Mouse (Mus musculus) stomach, embryonic 16.5 days (tissue): ENCODE results near the gene Phf21a. TPM values are rescaled to one million over a fixed set of nuclear protein-coding genes. Genes with fewer than 3 reads are reported as not detected.

Experiments used
- ATAC-seq: fragments of 200-750 bp; cut with Nextera tagmentation; 2 replicates; pipeline ENCODE4 v1.8.0; 2017; ENCODE audit warnings: moderate number of reproducible peaks, moderate TSS enrichment; ENCODE audit not compliant: insufficient read depth, low FRiP score
- H3K27ac ChIP-seq: fragments of 300-500 bp; sonication (generic); 2 replicates; pipeline ENCODE4 v1.5.1; 2014; ENCODE audit warnings: low read length
- H3K27me3 ChIP-seq: fragments of 300-500 bp; sonication (generic); 2 replicates; pipeline ENCODE4 v1.6.1; 2014; ENCODE audit warnings: low read length, control low read depth, mixed read lengths; ENCODE audit not compliant: control insufficient read depth, insufficient read depth
- H3K36me3 ChIP-seq: fragments of 300-500 bp; sonication (generic); 2 replicates; pipeline ENCODE4 v1.6.1; 2014; ENCODE audit warnings: low read length; ENCODE audit not compliant: control insufficient read depth, insufficient read depth
- H3K4me1 ChIP-seq: fragments of 300-500 bp; sonication (generic); 2 replicates; pipeline ENCODE4 v1.6.1; 2014; ENCODE audit warnings: low read length, control low read depth, mixed read lengths; ENCODE audit not compliant: control insufficient read depth, insufficient read depth
- H3K4me2 ChIP-seq: fragments of 300-500 bp; sonication (generic); 2 replicates; pipeline ENCODE4 v1.6.1; 2014; ENCODE audit warnings: low read depth, low read length, mixed read lengths
- H3K4me3 ChIP-seq: fragments of 300-500 bp; sonication (generic); replicated peaks from 2 replicates; pipeline ENCODE4 v1.5.1; 2014; ENCODE audit warnings: mild to moderate bottlenecking, low read length
- H3K9ac ChIP-seq: fragments of 300-500 bp; sonication (generic); 2 replicates; pipeline ENCODE4 v1.6.1; 2014; ENCODE audit warnings: low read length
- H3K9me3 ChIP-seq: fragments of 300-500 bp; sonication (generic); replicated peaks from 2 replicates; pipeline ENCODE4 v1.6.1; 2016; ENCODE audit warnings: low read length, control low read depth; ENCODE audit not compliant: control insufficient read depth
- WGBS: fragments of 180-500 bp; shearing (Covaris S2); extraction: QIAGEN DNeasy Blood & Tissue Kit; methylation state at CpG from one replicate; pipeline ENCODE4 v1.1.7; 2014; 5-methylcytosine and 5-hydroxymethylcytosine counted together
- polyA plus RNA-seq: library from polyadenylated mRNA; unstranded; fragments of >200 nt; fragmentation: Nextera tagmentation; extraction: Ambion mirVana; gene quantifications from 2 replicates; pipeline ENCODE4 v1.2.1, GENCODE M21; 2015

Gene Phf21a
- polyA plus RNA-seq, 1 experiment from 2014 or later, result 23.8 TPM

- H3K4me3 ChIP-seq, result no peak overlapping the region
- H3K4me2 ChIP-seq, result no peak overlapping the region
- 70% methylated on average over 10 of the region's 10 CpGs for WGBS
- no peaks in the 10 kb centered on the region for H3K9me3 ChIP-seq
- no peak overlapping the region for H3K9ac ChIP-seq
- no peak for ATAC-seq
- H3K27ac ChIP-seq, result no peak overlapping the region
- no peaks in the 10 kb centered on the region for H3K27me3 ChIP-seq
- no peaks in the 10 kb centered on the region for H3K36me3 ChIP-seq
- 0 out of 2 replicates have a peak, but pooled peaks cover 2% of the 10 kb centered on the region for H3K4me1 ChIP-seq
Observed at GRCm38 (mm10) chr2:92299896-92300295, 207.0 kb downstream of the Phf21a start.

- H3K4me3 ChIP-seq, result no peak overlapping the region
- no peak overlapping the region for H3K4me2 ChIP-seq
- H3K4me1 ChIP-seq, result 0 out of 2 replicates have a peak, but pooled peaks cover 2% of the 10 kb centered on the region
- 63% methylated on average over 5 of the region's 5 CpGs for WGBS
- H3K36me3 ChIP-seq, result no peaks in the 10 kb centered on the region
- no peak for ATAC-seq
- H3K9me3 ChIP-seq, result no peaks in the 10 kb centered on the region
- no peaks in the 10 kb centered on the region for H3K27me3 ChIP-seq
- H3K27ac ChIP-seq, result no peak overlapping the region
- no peak overlapping the region for H3K9ac ChIP-seq
Observed at GRCm38 (mm10) chr2:92301849-92302607, 209.1 kb downstream of the Phf21a start.

GRCm38 (mm10) chr2:92312542-92312941, 219.6 kb downstream of the Phf21a start:
- ATAC-seq, result no peak

GRCm38 (mm10) chr2:92314031-92314430, 221.1 kb downstream of the Phf21a start:
- H3K9me3 ChIP-seq, result no peaks in the 10 kb centered on the region
- H3K9ac ChIP-seq, result no peak overlapping the region
- no peak overlapping the region for H3K27ac ChIP-seq
- 75% methylated on average over 1 of the region's 1 CpGs for WGBS
- H3K4me2 ChIP-seq, result no peak overlapping the region
- H3K4me1 ChIP-seq, result 0 out of 2 replicates have a peak, but pooled peaks cover 3% of the 10 kb centered on the region
- ATAC-seq, result no peak
- no peak overlapping the region for H3K4me3 ChIP-seq
- 0 out of 2 replicates have a peak, but pooled peaks cover 2% of the 10 kb centered on the region for H3K36me3 ChIP-seq
- H3K27me3 ChIP-seq, result no peaks in the 10 kb centered on the region

More at GRCm38 (mm10) chr2:92312542-92312941, 219.6 kb downstream of the Phf21a start:
- no peak overlapping the region for H3K4me2 ChIP-seq
- no peaks in the 10 kb centered on the region for H3K9me3 ChIP-seq
- H3K36me3 ChIP-seq, result 0 out of 2 replicates have a peak, but pooled peaks cover 2% of the 10 kb centered on the region
- H3K4me1 ChIP-seq, result 0 out of 2 replicates have a peak, but pooled peaks cover 3% of the 10 kb centered on the region
- no peak overlapping the region for H3K4me3 ChIP-seq
- H3K27me3 ChIP-seq, result no peaks in the 10 kb centered on the region
- no peak overlapping the region for H3K27ac ChIP-seq
- 85% methylated on average over 4 of the region's 4 CpGs for WGBS
- H3K9ac ChIP-seq, result no peak overlapping the region

GRCm38 (mm10) chr2:92316652-92317051, 223.7 kb downstream of the Phf21a start:
- WGBS, result 61% methylated on average over 3 of the region's 3 CpGs
- no peak for ATAC-seq
- H3K4me1 ChIP-seq, result 0 out of 2 replicates have a peak, but pooled peaks cover 3% of the 10 kb centered on the region

GRCm38 (mm10) chr2:92317228-92317627, 224.3 kb downstream of the Phf21a start:
- Histone ChIP-seq H3K4me3 (no peak overlapping the region), H3K4me1 (0 out of 2 replicates have a peak, but pooled peaks cover 3% of the 10 kb centered on the region), H3K9ac (no peak overlapping the region), H3K27me3 (no peaks in the 10 kb centered on the region), H3K36me3 (0 out of 2 replicates have a peak, but pooled peaks cover 3% of the 10 kb centered on the region), H3K27ac (no peak overlapping the region), H3K4me2 (no peak overlapping the region), H3K9me3 (no peaks in the 10 kb centered on the region)
- no peak for ATAC-seq
- WGBS, result 78% methylated on average over 5 of the region's 5 CpGs

More at GRCm38 (mm10) chr2:92316652-92317051, 223.7 kb downstream of the Phf21a start:
- H3K36me3 ChIP-seq, result 0 out of 2 replicates have a peak, but pooled peaks cover 2% of the 10 kb centered on the region
- H3K9me3 ChIP-seq, result no peaks in the 10 kb centered on the region
- no peak overlapping the region for H3K27ac ChIP-seq
- no peak overlapping the region for H3K9ac ChIP-seq
- H3K4me3 ChIP-seq, result no peak overlapping the region
- no peak overlapping the region for H3K4me2 ChIP-seq
- H3K27me3 ChIP-seq, result no peaks in the 10 kb centered on the region

GRCm38 (mm10) chr2:92322669-92323068, 229.8 kb downstream of the Phf21a start:
- 0 out of 2 replicates have a peak, but pooled peaks cover 8% of the 10 kb centered on the region for H3K36me3 ChIP-seq
- 85% methylated on average over 2 of the region's 2 CpGs for WGBS
- H3K27me3 ChIP-seq, result no peaks in the 10 kb centered on the region
- H3K4me3 ChIP-seq, result no peak overlapping the region
- no peak overlapping the region for H3K4me2 ChIP-seq
- H3K4me1 ChIP-seq, result no peaks in the 10 kb centered on the region
- H3K9me3 ChIP-seq, result no peaks in the 10 kb centered on the region
- no peak overlapping the region for H3K9ac ChIP-seq
- no peak overlapping the region for H3K27ac ChIP-seq
- no peak for ATAC-seq

GRCm38 (mm10) chr2:92325676-92326075, 232.8 kb downstream of the Phf21a start:
- Histone ChIP-seq H3K9ac (no peak overlapping the region), H3K36me3 (0 out of 2 replicates have a peak, but pooled peaks cover 8% of the 10 kb centered on the region), H3K4me2 (no peak overlapping the region), H3K4me1 (no peaks in the 10 kb centered on the region), H3K27me3 (no peaks in the 10 kb centered on the region), H3K27ac (no peak overlapping the region), H3K4me3 (no peak overlapping the region), H3K9me3 (no peaks in the 10 kb centered on the region)
- 84% methylated on average over 7 of the region's 7 CpGs for WGBS
- no peak for ATAC-seq

- no peaks in the 10 kb centered on the region for H3K9me3 ChIP-seq
- H3K4me3 ChIP-seq, result no peak overlapping the region
- WGBS, result 58% methylated on average over 1 of the region's 1 CpGs
- no peaks in the 10 kb centered on the region for H3K27me3 ChIP-seq
- 0 out of 2 replicates have a peak, but pooled peaks cover 8% of the 10 kb centered on the region for H3K36me3 ChIP-seq
- H3K4me1 ChIP-seq, result no peaks in the 10 kb centered on the region
- no peak overlapping the region for H3K27ac ChIP-seq
- H3K9ac ChIP-seq, result no peak overlapping the region
- no peak overlapping the region for H3K4me2 ChIP-seq
- no peak for ATAC-seq
Observed at GRCm38 (mm10) chr2:92326221-92326620, 233.3 kb downstream of the Phf21a start.
